Mouse (Mus musculus) heart, postnatal 0 days (tissue): ENCODE measurements at regions not wholly inside any gene's neighbourhood (a gene's known extent, or its start where the extent isn't known, plus 50 kb on each side); places are given as distances from the start of the nearest gene placed in this dataset.

Experiments
- CTCF ChIP-seq: IDR thresholded peaks from 2 replicates; pipeline ENCODE4 v1.5.1; 2016; ENCODE audit warnings: antibody characterized with exemption, control low read depth, low read depth
- EP300 ChIP-seq: IDR thresholded peaks from 2 replicates; pipeline ENCODE4 v1.6.1; 2016; ENCODE audit warnings: antibody characterized with exemption, low read depth

- TF ChIP-seq CTCF, result no peak
- no peak for TF ChIP-seq EP300
Observed at GRCm38 (mm10) chr4:105879891-105880290, 90.2 kb downstream of the Gm12728 start.
